Mouse (Mus musculus) adrenal gland, adult (tissue): ENCODE results near the gene Bpifb5.
"Not testable (repeated sequence)": the region's sequence is repeated elsewhere in the genome, so short reads cannot be mapped to it uniquely, and the experiment has no call there.

Experiments
- DNase-seq, 2 experiments: peaks; one replicate each; pipeline ENCODE4 v3.0.0; 2022 to 2023; ENCODE audit warnings: low spot score in 1 of 2; ENCODE audit not compliant: inconsistent age in 2 of 2

Bpifb5 gene

GRCm38 (mm10) chr2:154233426-154233825, 9.9 kb downstream of the Bpifb5 start:
- no peak for DNase-seq

- no peak for DNase-seq
These were observed 17.2 kb downstream of the Bpifb5 start for GRCm38 (mm10) chr2:154240771-154241170.

GRCm38 (mm10) chr2:154242726-154243125, 19.2 kb downstream of the Bpifb5 start:
- DNase-seq = not testable (repeated sequence)

DNA sequence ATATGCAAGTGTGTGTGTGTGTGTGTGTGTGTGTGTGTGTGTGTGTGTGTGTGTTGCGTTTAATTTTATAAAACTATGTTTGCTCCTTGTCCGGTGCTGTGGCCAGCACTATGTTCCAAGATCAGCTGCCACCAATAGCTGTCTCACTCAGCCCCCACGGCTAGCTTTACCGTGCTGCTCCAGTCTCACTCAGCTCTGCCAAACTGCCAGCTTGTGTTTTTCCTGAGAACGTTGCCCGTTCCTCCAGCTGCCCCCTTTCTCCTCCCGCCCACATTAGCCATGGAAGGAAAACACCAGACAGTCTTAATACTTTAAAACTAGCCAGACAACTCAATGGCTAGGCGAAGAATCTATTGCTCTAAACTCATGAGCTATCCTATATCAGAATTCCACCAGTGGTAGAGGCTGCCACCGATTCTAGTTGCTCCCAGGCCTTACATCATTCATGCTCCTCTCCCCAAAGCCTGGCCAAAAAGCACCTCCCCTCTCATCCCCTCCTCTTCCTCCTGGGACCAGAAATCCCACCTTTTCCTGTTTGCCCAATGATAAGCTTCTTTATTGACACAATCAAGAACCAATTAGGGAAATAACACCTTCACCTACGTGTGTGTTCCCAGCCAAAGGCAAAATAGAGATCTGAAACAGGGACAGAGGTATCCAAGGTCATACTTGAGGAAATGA, 20.0 kb downstream of the Bpifb5 start:
- no peak for DNase-seq

DNA sequence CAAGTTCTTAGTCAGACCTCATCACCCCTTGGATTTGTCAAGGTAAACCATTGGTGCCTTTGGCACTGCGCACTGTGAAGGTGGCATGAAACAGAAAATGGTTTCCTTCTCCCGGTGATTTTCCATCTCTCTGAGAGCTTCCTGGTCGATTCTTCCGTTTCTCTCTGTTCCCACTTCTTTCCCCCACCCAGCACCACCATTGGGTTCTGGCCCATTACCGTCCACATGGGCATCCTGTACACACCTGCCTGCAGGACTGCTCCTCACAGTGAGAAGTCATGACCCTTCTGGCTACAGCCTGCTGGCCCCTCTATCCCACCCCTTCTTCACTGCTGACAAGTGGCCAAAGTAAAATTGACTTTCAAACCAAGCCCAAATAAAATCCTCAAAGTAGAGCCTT, 21.8 kb downstream of the Bpifb5 start:
- DNase-seq = no peak

DNA sequence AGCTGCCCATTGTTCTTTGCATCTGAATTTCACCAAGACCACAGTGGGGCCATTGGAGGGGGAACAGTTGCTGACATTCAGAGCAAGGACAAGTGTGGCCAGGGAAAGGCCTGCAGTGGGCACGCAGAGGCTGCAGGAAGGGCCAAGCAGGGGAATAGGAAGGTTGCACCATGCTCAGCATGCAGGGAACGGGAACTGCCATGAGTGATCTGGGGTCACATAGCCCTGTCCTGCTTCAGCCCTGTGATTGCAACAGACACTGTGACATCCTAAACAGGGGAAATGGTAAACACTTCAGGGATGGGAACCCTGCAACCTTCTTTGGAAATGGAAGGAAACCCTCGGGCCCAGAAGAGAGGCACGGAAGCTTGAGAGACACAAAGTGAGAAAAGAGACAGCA, 31.7 kb downstream of the Bpifb5 start:
- DNase-seq = not testable (repeated sequence)

- DNase-seq = no peak
These were observed 32.2 kb downstream of the Bpifb5 start for GRCm38 (mm10) chr2:154255770-154256169.

GRCm38 (mm10) chr2:154257554-154257953, 34.0 kb downstream of the Bpifb5 start, which contains the start of gene Bpifb9a:
Gene Bpifb9a (plus strand): TSS chr2:154257854.
- not testable (repeated sequence) for DNase-seq

DNA sequence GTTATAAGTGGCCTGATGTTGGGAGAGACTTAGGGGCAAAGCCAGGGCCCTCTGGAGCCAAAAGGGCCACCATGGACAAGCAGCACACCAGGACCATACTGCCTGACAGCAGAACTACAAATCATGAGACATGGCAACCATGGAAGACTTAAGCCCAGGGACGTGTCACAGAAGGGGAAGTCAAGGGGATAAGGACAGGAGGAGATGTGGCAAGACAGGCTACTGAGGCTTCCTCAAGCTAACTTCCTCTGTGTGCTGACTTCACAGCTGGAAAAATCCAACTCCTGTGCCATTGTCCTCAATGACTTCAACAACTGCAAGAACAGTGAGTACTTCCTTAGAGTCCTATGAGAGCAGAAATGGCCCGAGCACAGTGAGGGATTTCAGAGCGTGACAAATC, 40.9 kb downstream of the Bpifb5 start:
- not testable (repeated sequence) for DNase-seq
